Mouse (Mus musculus) liver, postnatal 0 days (tissue): ENCODE data around the gene Serpina1b. TPM values are rescaled to one million over a fixed set of nuclear protein-coding genes. Genes with fewer than 3 reads are reported as not detected.
A peak's percentile ranks its signal among the peaks of the same experiment; 100 is the strongest.
"Not testable (repeated sequence)": the region's sequence is repeated elsewhere in the genome, so short reads cannot be mapped to it uniquely, and the experiment has no call there.

Experiments
- ATAC-seq: fragments of 200-750 bp; cut with Nextera tagmentation; 2 replicates; pipeline ENCODE4 v1.8.0; 2017; ENCODE audit warnings: mild to moderate bottlenecking, moderate library complexity
- DNase-seq: peaks from one replicate; pipeline ENCODE4 v3.0.0-alpha.2; 2016
- H3K27ac ChIP-seq: fragments of 300-500 bp; sonication (generic); 2 replicates; pipeline ENCODE4 v1.5.1; 2014; ENCODE audit warnings: antibody characterized with exemption, moderate library complexity, mild to moderate bottlenecking, low read depth
- H3K27me3 ChIP-seq: fragments of 300-500 bp; sonication (generic); 2 replicates; pipeline ENCODE4 v1.6.1; 2014; ENCODE audit warnings: low read length, control low read depth, mixed read lengths; ENCODE audit not compliant: insufficient read depth
- H3K36me3 ChIP-seq: fragments of 300-500 bp; sonication (generic); replicated peaks from 2 replicates; pipeline ENCODE4 v1.6.1; 2014; ENCODE audit warnings: mild to moderate bottlenecking, control low read depth, low read length, moderate library complexity, mixed read lengths; ENCODE audit not compliant: insufficient read depth
- H3K4me1 ChIP-seq: fragments of 300-500 bp; sonication (generic); 2 replicates; pipeline ENCODE4 v1.6.1; 2014; ENCODE audit warnings: antibody characterized with exemption, mild to moderate bottlenecking, control low read depth; ENCODE audit not compliant: insufficient read depth
- H3K4me2 ChIP-seq: fragments of 300-500 bp; sonication (generic); 2 replicates; pipeline ENCODE4 v1.6.1; 2014; ENCODE audit warnings: low read depth, mild to moderate bottlenecking, low read length, moderate library complexity, mixed read lengths
- H3K4me3 ChIP-seq: fragments of 300-500 bp; sonication (generic); 2 replicates; pipeline ENCODE4 v1.5.1; 2014; ENCODE audit warnings: low read depth, low read length
- H3K9ac ChIP-seq: fragments of 300-500 bp; sonication (generic); replicated peaks from 2 replicates; pipeline ENCODE4 v1.6.1; 2014; ENCODE audit warnings: mild to moderate bottlenecking, moderate library complexity
- H3K9me3 ChIP-seq: fragments of 300-500 bp; sonication (generic); 2 replicates; pipeline ENCODE4 v1.6.1; 2016; ENCODE audit warnings: mild to moderate bottlenecking, control low read depth, low read length, mixed read lengths
- CTCF ChIP-seq: sonication (generic); IDR thresholded peaks from 2 replicates; pipeline ENCODE4 v1.5.1; 2016; ENCODE audit warnings: antibody characterized with exemption, low read depth
- EP300 ChIP-seq: IDR thresholded peaks from 2 replicates; pipeline ENCODE4 v1.6.1; 2016; ENCODE audit warnings: antibody characterized with exemption, low read depth, mild to moderate bottlenecking
- WGBS: fragments of 180-500 bp; shearing (Covaris S2); extraction: QIAGEN DNeasy Blood & Tissue Kit; methylation state at CpG from one replicate; pipeline ENCODE4 v1.1.7; 2014; ENCODE audit not compliant: insufficient replicate concordance; 5-methylcytosine and 5-hydroxymethylcytosine counted together
- polyA plus RNA-seq: library from polyadenylated mRNA; unstranded; fragments of >200 nt; fragmentation: Nextera tagmentation; extraction: Ambion mirVana; gene quantifications from 2 replicates; pipeline ENCODE4 v1.2.1, GENCODE M21; 2015

Gene Serpina1b
- polyA plus RNA-seq, 1 experiment from 2014 or later: 3,088 TPM

DNA sequence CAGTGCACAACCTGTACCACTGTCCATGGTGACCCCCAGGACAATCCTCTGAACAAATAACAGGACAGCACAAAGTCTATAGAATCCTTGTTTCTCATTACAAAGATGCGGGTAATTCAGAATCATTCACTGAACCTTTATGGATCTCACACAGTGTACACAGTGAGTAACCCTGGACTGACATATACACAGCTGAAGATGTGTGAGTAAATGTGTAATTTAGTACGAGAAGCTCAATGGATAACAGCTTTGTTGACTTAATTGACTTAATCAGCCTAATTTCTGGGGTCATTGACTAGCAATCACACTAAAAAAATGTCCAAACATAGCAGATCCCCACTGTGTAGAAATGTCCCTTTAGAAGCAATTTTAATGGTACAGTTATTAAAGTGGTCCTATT lies 149.0 kb downstream of the Serpina1b start:
- 49% methylated on average over 2 of the region's 2 CpGs for WGBS
- Histone ChIP-seq H3K4me2 (peak overlapping the region; percentile 27; the same call in 1 of the 2 replicates), H3K27me3 (no peaks in the 10 kb centered on the region), H3K27ac (peak overlapping the region; percentile 81), H3K4me3 (no peak overlapping the region), H3K9me3 (no peaks in the 10 kb centered on the region), H3K36me3 (no peaks in the 10 kb centered on the region), H3K4me1 (peaks cover 13% of the 10 kb centered on the region), H3K9ac (no peak overlapping the region)
- TF ChIP-seq EP300 (no peak), CTCF (no peak)
- DNase-seq (no peak), ATAC-seq (peak; percentile 78)

GRCm38 (mm10) chr12:103679853-103680252 lies 150.3 kb downstream of the Serpina1b start:
- not testable (repeated sequence) for H3K9ac ChIP-seq, H3K4me2 ChIP-seq, H3K9me3 ChIP-seq, H3K4me3 ChIP-seq, H3K27me3 ChIP-seq, H3K27ac ChIP-seq, H3K36me3 ChIP-seq, DNase-seq
- peaks cover 13% of the 10 kb centered on the region for H3K4me1 ChIP-seq
- ATAC-seq: peak; percentile 70
- 89% methylated on average over 1 of the region's 1 CpGs for WGBS

Other genes starting within 250 kb of the Serpina1b start
- gene Serpina10, start 198.9 kb downstream of the Serpina1b start, polyA plus RNA-seq: 46.3 and 47.6 TPM in 2 replicates
- gene Serpina6, start 173.2 kb downstream of the Serpina1b start, polyA plus RNA-seq: 5.8 and 10.0 TPM in 2 replicates
- gene Serpina16, start 154.2 kb downstream of the Serpina1b start, polyA plus RNA-seq: not detected in 2 replicates
- gene Serpina1f, start 134.8 kb downstream of the Serpina1b start, polyA plus RNA-seq: not detected in 2 replicates
- 2,720 and 2,731 TPM in 2 replicates for gene Serpina1d, start 56.8 kb downstream of the Serpina1b start, polyA plus RNA-seq
- gene Serpina1a, start 33.2 kb upstream of the Serpina1b start, polyA plus RNA-seq: 2,837 and 2,905 TPM in 2 replicates
- 1,386 and 1,402 TPM in 2 replicates for gene Serpina1c, start 74.5 kb upstream of the Serpina1b start, polyA plus RNA-seq
- 4,259 and 4,481 TPM in 2 replicates for gene Serpina1e, start 128.6 kb upstream of the Serpina1b start, polyA plus RNA-seq
- gene Serpina11, start 159.6 kb upstream of the Serpina1b start, polyA plus RNA-seq: 224 and 244 TPM in 2 replicates
- gene Serpina9, start 183.4 kb upstream of the Serpina1b start, polyA plus RNA-seq: 0.05 and 0.06 TPM in 2 replicates
- 0.13 TPM in 2 replicates for gene Serpina12, start 214.1 kb upstream of the Serpina1b start, polyA plus RNA-seq